Mouse (Mus musculus): ENCODE data around the gene Stat3.

Gene Stat3

DNA sequence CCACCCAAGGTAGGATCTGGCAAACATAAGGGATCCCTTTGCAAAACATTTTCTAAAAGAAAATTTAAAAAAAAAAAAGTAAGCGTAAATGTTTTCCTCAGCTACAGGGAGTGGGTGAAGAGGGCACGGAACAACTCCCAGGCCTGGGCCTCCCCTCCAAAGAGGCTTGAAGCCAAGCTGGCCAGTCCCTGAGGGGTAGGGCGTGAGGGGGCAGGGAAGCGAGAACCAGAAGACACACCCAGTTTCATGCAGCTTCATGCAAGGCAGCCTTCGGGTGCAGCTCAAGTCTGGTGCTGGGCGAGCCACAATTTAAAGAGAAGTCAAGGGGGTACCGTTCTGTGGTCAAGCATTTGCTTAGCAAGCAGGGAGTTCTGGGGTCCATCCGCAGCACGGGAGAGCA, 24.3 kb upstream of the Stat3 start:
- DNase-seq: no peak

GRCm38 (mm10) chr11:100962371-100962911, 23.1 kb upstream of the Stat3 start:
- no peak for DNase-seq

DNA sequence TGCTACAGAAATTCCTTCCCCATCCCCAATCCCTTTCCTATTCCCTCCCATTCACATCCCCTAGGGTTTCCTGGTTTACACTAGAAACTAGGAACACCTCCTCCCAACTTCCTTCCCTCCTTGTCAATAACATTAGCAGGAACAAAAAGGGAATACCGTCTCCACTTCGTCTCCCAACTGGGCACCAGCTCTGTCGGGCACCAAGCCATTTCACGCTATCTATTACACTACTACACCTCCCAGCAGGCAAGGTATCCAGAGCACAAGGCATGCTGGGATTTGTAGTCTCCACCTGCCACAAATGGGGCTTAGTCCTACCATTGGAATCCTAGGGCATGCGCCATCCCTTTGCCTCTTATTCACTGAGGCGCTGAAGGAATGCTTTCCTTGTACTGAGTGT, 21.2 kb upstream of the Stat3 start:
- DNase-seq: peak; percentile 74

- no peak for DNase-seq
These were observed 20.5 kb upstream of the Stat3 start for GRCm38 (mm10) chr11:100959826-100960225.

GRCm38 (mm10) chr11:100959464-100959810, 20.1 kb upstream of the Stat3 start:
- peak; percentile 43 for DNase-seq

DNA sequence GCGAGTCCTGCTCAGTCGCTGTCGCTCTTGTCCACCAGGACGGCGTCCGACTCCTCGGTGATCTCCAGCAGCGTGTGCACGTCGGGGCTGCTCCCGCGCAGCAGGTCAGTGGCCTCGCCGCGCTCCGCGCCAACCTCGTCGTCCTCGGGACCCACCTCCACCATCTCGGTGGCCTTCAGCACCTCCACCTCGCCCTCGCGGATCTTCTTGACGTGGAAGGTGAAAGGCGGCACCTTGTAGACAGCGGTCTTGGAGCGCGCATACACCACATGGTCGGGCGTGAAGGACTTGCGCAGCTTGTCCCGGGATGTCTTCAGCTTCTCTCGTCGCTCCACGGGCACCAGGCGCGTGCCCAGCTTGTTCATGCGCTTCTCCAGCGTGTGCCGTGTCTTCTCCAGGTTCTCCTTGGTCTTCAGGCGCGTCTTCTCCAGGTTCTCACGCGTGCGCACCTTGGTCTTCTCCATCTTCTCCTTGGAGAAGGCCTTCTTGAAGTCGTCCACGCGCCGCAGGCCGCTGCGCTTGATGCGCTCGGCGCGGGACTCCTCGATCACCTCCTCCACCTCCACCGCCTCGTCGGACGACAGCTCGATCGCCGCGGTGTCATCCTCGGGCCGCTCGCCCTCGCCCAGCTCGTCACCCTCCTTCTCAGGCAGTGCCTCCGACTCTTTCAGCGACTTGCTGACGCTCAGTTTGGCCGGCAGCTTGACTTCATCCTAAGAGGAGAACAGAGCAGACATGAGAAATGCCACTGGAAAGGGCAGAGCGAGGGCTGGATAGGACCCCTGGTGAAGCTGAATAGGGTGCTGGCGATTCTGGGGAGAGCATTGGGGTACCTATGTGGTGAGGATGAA, 19.5 kb upstream of the Stat3 start:
- no peak for DNase-seq

DNA sequence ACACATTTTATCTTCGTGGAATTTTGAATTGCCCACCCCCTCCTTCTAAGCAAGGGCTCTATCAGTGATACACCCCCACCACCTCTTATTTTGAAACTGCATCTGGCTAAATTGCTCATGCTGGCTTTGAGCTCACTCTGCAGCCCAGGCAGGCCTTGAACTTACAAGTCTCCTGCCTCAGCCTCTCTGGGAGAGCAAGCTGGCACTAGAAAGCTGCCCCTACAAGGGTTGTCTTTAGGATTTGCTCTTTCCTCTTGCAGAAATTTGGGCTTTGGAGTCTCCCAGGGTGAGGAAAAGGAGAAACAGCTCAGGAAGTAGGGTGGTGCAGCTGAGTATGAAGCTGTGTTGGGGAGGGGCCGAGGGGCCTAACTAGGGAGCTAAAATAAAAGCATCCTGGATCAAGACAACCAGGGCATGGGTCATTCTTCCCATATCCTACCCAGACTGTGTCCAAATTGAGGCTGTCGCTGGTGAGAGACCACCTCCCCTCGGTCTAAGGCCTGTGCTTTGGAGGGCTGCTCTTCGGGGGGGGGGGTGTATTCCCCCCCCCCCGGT, 18.7 kb upstream of the Stat3 start:
- DNase-seq: no peak

GRCm38 (mm10) chr11:100957244-100957643, 17.9 kb upstream of the Stat3 start:
- DNase-seq: peak; percentile 75

GRCm38 (mm10) chr11:100949540-100949939, 10.2 kb upstream of the Stat3 start:
- no peak for DNase-seq

DNA sequence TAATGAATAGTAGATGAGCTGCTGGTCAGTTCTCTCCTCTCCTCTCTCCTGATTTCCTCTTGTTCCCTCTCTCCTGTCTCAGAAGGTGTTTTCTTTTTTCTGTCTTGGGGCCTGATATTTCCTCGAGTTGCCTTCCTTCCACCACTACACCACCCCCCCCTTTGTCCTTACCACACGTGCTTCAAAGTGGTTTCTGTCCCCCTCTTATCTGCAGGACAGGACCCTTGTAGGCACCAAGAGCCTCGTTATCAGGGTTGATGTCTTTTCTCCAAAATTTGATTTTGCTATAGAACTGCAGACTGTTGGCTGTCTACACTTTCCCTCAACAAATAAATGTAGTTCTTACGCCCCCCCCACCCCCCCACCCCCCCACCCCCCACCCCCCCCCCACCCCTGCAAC, 9.0 kb upstream of the Stat3 start:
- no peak for DNase-seq

GRCm38 (mm10) chr11:100947548-100947947, 8.2 kb upstream of the Stat3 start:
- no peak for DNase-seq

DNA sequence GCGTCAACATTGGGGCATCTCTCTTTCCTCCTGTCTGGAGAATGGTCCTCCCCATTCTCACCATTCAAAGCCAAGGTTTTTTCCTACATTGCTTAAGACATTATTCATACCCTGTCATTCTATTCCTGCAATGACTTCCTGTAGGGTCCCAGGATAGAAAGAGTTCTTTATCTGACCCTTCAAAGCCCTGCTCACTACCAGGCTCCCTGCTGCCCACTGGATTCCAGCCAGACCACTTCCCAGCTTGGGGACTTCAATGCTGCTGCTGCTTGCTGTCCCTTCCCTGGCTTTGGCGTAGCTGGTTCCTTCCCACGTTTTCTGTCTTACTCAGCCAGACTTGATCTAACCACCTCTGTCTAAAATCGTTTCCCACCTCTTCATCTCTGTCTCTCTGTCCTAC, 7.5 kb upstream of the Stat3 start:
- DNase-seq: peak; percentile 31

DNA sequence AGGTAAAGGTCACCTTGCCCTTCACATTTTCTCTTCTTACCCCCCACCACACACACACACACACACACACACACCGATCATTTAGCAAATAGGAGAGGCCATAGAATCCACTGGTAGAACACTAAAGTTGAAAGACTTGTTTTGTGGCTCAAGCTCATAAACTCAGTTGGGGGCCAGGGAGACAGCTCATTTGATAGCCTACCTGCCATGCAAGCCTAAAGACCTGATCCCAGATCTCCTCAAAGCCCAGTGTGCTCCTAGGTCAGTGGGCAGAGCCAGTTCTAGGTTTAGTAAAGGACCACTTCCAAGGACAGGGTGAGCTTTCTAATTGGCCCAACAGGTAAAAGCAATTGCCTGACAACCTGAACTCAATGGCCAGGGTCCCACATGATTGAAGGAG, 3.0 kb upstream of the Stat3 start:
- DNase-seq: no peak

DNA sequence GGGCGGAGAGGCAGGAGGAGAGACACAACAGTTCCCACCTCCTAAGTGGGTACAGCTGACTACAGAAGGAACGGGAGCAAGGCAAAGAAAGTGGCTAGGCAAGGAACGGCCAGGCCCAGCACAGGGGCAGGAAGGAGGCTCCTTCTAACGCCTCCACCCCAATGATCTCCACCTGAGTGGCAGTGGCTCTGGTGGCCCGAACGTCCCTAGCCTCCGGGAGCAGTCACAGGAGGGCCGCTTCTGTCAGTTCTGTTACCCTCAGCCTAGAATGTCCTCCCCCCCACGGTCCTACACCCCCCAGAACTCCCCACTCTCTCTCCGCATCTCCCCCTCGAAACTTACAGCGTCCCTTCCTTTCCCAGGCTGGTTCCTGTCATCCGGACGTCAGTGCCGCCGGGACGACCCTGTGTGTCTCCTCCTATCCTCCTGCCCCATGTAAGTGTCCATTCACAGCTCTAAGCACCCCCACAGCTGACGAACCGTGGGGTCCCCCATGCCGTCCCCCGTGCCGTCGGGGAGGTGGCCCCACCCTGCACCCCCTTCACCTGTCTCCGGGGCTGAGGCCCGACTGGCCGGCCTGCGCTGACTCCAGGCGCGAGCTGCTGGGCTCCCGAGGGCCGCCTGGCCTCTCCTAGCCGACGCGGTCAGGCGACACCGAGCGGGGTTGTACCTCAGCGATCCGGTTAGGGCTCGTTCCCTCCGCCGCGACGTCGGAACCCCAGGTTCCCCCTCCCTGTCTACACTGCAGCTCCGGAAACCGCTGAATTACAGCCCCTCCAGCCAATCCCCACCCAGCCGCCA, 429 bp downstream of the Stat3 start:
- DNase-seq: peak; percentile 39

- peak; percentile 38 for DNase-seq
These were observed 1.2 kb downstream of the Stat3 start for GRCm38 (mm10) chr11:100938112-100938511.

- no peak for DNase-seq
These were observed 2.0 kb downstream of the Stat3 start for GRCm38 (mm10) chr11:100937295-100937694.

- no peak for DNase-seq
These were observed 3.7 kb downstream of the Stat3 start for GRCm38 (mm10) chr11:100935373-100936355.

GRCm38 (mm10) chr11:100931254-100931921, 8.0 kb downstream of the Stat3 start:
- peak; percentile 45 for DNase-seq

DNA sequence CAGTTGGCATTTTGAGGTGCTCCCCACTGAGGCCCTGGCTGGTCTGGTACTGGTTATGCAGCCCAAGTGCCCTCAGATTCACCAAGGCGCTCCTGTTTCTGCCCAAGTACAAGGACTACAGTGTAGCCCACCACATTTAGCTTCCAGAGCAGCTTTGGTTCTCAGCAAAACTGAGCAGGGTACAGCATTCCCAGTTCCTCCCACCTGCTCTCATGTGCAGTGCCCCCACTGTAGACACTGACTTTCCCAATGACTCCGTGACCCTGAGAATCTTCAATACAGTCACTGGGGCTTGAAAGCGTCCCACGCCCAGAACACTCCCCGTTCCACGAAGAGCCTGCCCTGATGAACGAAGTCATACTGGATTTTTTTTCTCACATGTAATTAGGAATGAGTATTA, 8.7 kb downstream of the Stat3 start:
- DNase-seq: no peak

DNA sequence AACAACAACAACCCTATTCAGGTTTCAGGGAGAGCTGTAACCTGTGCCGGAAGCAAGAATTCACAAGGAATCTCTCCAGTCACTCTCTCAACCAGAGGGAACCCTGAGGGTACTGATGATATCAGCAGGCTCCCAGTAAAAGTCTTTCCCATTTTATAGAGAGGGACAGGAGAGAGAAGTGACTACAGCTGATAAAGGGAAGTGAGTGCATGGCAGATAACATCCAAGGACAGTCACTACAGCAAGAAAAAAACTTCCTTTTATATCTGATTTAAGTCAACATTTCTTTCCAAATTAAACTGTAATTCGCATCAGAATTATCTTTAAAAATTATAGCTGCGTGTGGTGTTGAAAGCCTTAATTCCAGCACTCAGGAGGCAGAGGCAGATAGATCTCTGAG, 12.0 kb downstream of the Stat3 start:
- no peak for DNase-seq

DNA sequence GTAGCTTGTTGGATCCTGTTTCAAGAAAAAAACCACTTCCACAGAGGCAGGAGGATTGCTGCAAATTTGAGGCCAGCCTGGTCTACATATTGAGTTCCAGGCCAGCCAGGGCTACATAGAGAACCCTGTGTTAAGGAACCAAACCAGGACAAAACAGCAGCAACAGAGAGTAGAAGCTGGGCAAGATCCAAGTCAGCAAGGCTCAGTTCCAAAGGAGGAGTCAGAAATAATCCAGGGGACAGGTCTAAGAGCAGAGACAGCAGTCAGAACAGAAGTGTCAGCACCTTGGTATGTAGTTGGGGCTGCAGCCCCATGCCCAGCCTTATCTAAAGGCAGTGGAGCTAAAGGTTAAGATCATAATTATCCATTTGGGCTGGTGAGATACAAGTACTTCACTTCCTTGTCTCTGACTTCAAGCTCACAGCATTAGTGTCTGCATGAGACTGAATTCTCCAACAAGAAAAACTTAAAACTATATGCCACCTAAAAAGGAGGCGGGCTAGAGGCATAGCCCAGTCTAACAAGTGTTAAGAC, 14.9 kb downstream of the Stat3 start:
- no peak for DNase-seq
